Mouse (Mus musculus) stomach, postnatal 0 days (tissue): Measurements from ENCODE around the gene Wdr26. TPM values are rescaled to one million over a fixed set of nuclear protein-coding genes. Genes with fewer than 3 reads are reported as not detected.

Experiments used
- ATAC-seq: fragments of 200-750 bp; cut with Nextera tagmentation; 2 replicates; pipeline ENCODE4 v1.8.0; 2017; ENCODE audit not compliant: low FRiP score, low TSS enrichment
- DNase-seq: peaks from one replicate; pipeline ENCODE4 v3.0.0-alpha.2; 2016; ENCODE audit warnings: low spot score
- H3K27ac ChIP-seq: fragments of 300-500 bp; sonication (generic); replicated peaks from 2 replicates; pipeline ENCODE4 v1.5.1; 2014; ENCODE audit warnings: mild to moderate bottlenecking, control low read depth
- H3K27me3 ChIP-seq: fragments of 300-500 bp; sonication (generic); 2 replicates; pipeline ENCODE4 v1.6.1; 2014; ENCODE audit warnings: low read length; ENCODE audit not compliant: control insufficient read depth, insufficient read depth
- H3K36me3 ChIP-seq: fragments of 300-500 bp; sonication (generic); 2 replicates; pipeline ENCODE4 v1.6.1; 2014; ENCODE audit warnings: low read length, mixed read lengths; ENCODE audit not compliant: control insufficient read depth, insufficient read depth
- H3K4me1 ChIP-seq: fragments of 300-500 bp; sonication (generic); replicated peaks from 2 replicates; pipeline ENCODE4 v1.6.1; 2014; ENCODE audit warnings: antibody characterized with exemption; ENCODE audit not compliant: control insufficient read depth, insufficient read depth
- H3K4me2 ChIP-seq: fragments of 300-500 bp; sonication (generic); replicated peaks from 2 replicates; pipeline ENCODE4 v1.6.1; 2014; ENCODE audit warnings: low read depth, mild to moderate bottlenecking, control low read depth, moderate library complexity
- H3K4me3 ChIP-seq: fragments of 300-500 bp; sonication (generic); 2 replicates; pipeline ENCODE4 v1.5.1; 2014; ENCODE audit warnings: low read depth, low read length, control low read depth
- H3K9ac ChIP-seq: fragments of 300-500 bp; sonication (generic); 2 replicates; pipeline ENCODE4 v1.6.1; 2014; ENCODE audit warnings: mild to moderate bottlenecking, low read length, control low read depth, mixed read lengths
- H3K9me3 ChIP-seq: fragments of 300-500 bp; sonication (generic); 2 replicates; pipeline ENCODE4 v1.6.1; 2016; ENCODE audit warnings: low read length; ENCODE audit not compliant: control insufficient read depth
- CTCF ChIP-seq: IDR thresholded peaks from 2 replicates; pipeline ENCODE4 v1.5.1; 2016; ENCODE audit warnings: antibody characterized with exemption, low read depth, mild to moderate bottlenecking, moderate library complexity
- EP300 ChIP-seq: optimal IDR thresholded peaks from 2 replicates; pipeline ENCODE3; 2016; ENCODE audit warnings: antibody characterized with exemption
- WGBS: fragments of 180-500 bp; shearing (Covaris S2); extraction: QIAGEN DNeasy Blood & Tissue Kit; methylation state at CpG from one replicate; pipeline ENCODE4 v1.1.7; 2014; 5-methylcytosine and 5-hydroxymethylcytosine counted together
- polyA plus RNA-seq: library from polyadenylated mRNA; unstranded; fragments of >200 nt; fragmentation: Nextera tagmentation; extraction: Ambion mirVana; gene quantifications from 2 replicates; pipeline ENCODE4 v1.2.1, GENCODE M21; 2015

Gene Wdr26
- polyA plus RNA-seq, 1 experiment from 2014 or later: 42.1 TPM

GRCm38 (mm10) chr1:181232307-181233027, 20.7 kb upstream of the Wdr26 start:
- Histone ChIP-seq H3K4me2 (no peak overlapping the region), H3K27me3 (no peaks in the 10 kb centered on the region), H3K9ac (no peak overlapping the region), H3K36me3 (no peaks in the 10 kb centered on the region), H3K9me3 (no peaks in the 10 kb centered on the region), H3K4me1 (no peaks in the 10 kb centered on the region), H3K4me3 (no peak overlapping the region), H3K27ac (peak overlapping the region; percentile 69)
- ATAC-seq: peak; percentile 70
- peak; percentile 83 for DNase-seq
- TF ChIP-seq CTCF (peak; percentile 88), EP300 (no peak)
- 29% methylated on average over 8 of the region's 8 CpGs for WGBS

- H3K4me1 ChIP-seq: no peaks in the 10 kb centered on the region
- H3K9ac ChIP-seq: no peak overlapping the region
- H3K4me2 ChIP-seq: no peak overlapping the region
- DNase-seq: no peak
- no peak for ATAC-seq
- no peaks in the 10 kb centered on the region for H3K9me3 ChIP-seq
- TF ChIP-seq EP300 (no peak), CTCF (no peak)
- H3K27me3 ChIP-seq: no peaks in the 10 kb centered on the region
- peak overlapping the region; percentile 69 for H3K27ac ChIP-seq
- no peaks in the 10 kb centered on the region for H3K36me3 ChIP-seq
- 91% methylated on average over 9 of the region's 9 CpGs for WGBS
- H3K4me3 ChIP-seq: no peak overlapping the region
These were observed 20.0 kb upstream of the Wdr26 start for GRCm38 (mm10) chr1:181231821-181232220.

- no peaks in the 10 kb centered on the region for H3K9me3 ChIP-seq
- no peaks in the 10 kb centered on the region for H3K36me3 ChIP-seq
- peak overlapping the region; percentile 74 for H3K27ac ChIP-seq
- no peaks in the 10 kb centered on the region for H3K27me3 ChIP-seq
- no peaks in the 10 kb centered on the region for H3K4me1 ChIP-seq
- H3K9ac ChIP-seq: no peak overlapping the region
- WGBS: 73% methylated on average over 7 of the region's 7 CpGs
- TF ChIP-seq EP300 (no peak), CTCF (no peak)
- no peak overlapping the region for H3K4me2 ChIP-seq
- ATAC-seq (no peak), DNase-seq (no peak)
- H3K4me3 ChIP-seq: no peak overlapping the region
These were observed 19.5 kb upstream of the Wdr26 start for GRCm38 (mm10) chr1:181231262-181231661.

- Histone ChIP-seq H3K27ac (peak overlapping the region; percentile 74), H3K27me3 (no peaks in the 10 kb centered on the region), H3K4me3 (no peak overlapping the region), H3K4me1 (no peaks in the 10 kb centered on the region), H3K9ac (no peak overlapping the region), H3K36me3 (no peaks in the 10 kb centered on the region), H3K4me2 (no peak overlapping the region), H3K9me3 (no peaks in the 10 kb centered on the region)
- TF ChIP-seq CTCF: no peak
- TF ChIP-seq EP300: no peak
- DNase-seq (peak; percentile 71), ATAC-seq (peak; percentile 87)
- 14% methylated on average over 10 of the region's 10 CpGs for WGBS
These were observed 18.9 kb upstream of the Wdr26 start for GRCm38 (mm10) chr1:181230731-181231148.

GRCm38 (mm10) chr1:181229046-181229445, 17.2 kb upstream of the Wdr26 start:
- DNase-seq: no peak
- no peaks in the 10 kb centered on the region for H3K4me1 ChIP-seq
- H3K27me3 ChIP-seq: no peaks in the 10 kb centered on the region
- H3K36me3 ChIP-seq: no peaks in the 10 kb centered on the region
- H3K4me3 ChIP-seq: no peak overlapping the region
- H3K9me3 ChIP-seq: no peaks in the 10 kb centered on the region
- 0 out of 2 replicates have a peak overlapping the region, but pooled peaks have one; percentile 2 for H3K9ac ChIP-seq
- H3K4me2 ChIP-seq: no peak overlapping the region
- TF ChIP-seq CTCF (no peak), EP300 (no peak)
- ATAC-seq: no peak
- no peak overlapping the region for H3K27ac ChIP-seq
- 54% methylated on average over 5 of the region's 5 CpGs for WGBS

GRCm38 (mm10) chr1:181228591-181228990, 16.8 kb upstream of the Wdr26 start:
- Histone ChIP-seq H3K4me1 (no peaks in the 10 kb centered on the region), H3K9ac (0 out of 2 replicates have a peak overlapping the region, but pooled peaks have one; percentile 2), H3K4me2 (no peak overlapping the region), H3K4me3 (no peak overlapping the region), H3K9me3 (no peaks in the 10 kb centered on the region), H3K27ac (peak overlapping the region; percentile 45; the same call in 1 of the 2 replicates), H3K36me3 (no peaks in the 10 kb centered on the region), H3K27me3 (no peaks in the 10 kb centered on the region)
- DNase-seq: no peak
- no peak for ATAC-seq
- 61% methylated on average over 5 of the region's 5 CpGs for WGBS
- TF ChIP-seq CTCF: no peak
- no peak for TF ChIP-seq EP300
